In the genomic region with DNA sequence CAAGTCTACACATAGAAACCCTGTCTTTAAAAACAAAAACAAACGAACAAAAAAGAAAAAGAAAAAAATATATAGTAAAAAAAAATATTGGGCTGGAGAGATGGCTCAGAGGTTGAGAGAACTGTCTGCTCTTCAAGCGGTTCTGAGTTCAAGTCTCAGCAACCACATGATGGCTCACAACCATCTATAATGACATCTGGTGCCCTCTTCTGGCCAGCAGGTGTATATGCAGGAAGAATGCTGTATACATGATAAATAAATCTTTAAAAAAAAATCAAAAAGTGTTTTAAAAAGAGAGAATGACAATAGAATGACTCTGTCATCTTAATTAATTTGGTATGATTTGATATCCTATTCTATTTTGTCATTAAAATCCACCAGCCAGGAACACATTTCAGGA, we compare ENCODE assay signal across 10 mouse cellular contexts. TPM values are rescaled to one million over a fixed set of nuclear protein-coding genes. Genes with fewer than 3 reads are reported as not detected.
DNase-seq lines count a peak whose midpoint lies in the region; ATAC-seq and TF ChIP-seq lines count a peak whose summit lies in the region.
"Had no signal": no experiment of that assay in that cellular context is flagged by ENCODE, and none has a peak within 500 bp of the region (broad histone marks: within the 10 kb centered on the region; RNA-seq: fewer than 3 reads in every experiment).

No protein-coding gene starts in this region.

- H3K4me3 ChIP-seq in heart, postnatal 0 days (ENCODE audit: low read depth, low read length) = no peak overlapping the region
- H3K4me3 ChIP-seq in heart, embryonic 11.5 days (ENCODE audit: low read depth, low read length) = no peak overlapping the region
- H3K4me3 ChIP-seq in midbrain, embryonic 14.5 days (replicated peaks; ENCODE audit: low read depth, low read length) = no peak overlapping the region
- H3K4me3 ChIP-seq in midbrain, embryonic 16.5 days (ENCODE audit: low read depth, low read length) = no peak overlapping the region

- WGBS in heart, postnatal 0 days = 74% methylated on average over 2 of the region's 2 CpGs
- WGBS in heart, embryonic 11.5 days (ENCODE audit: insufficient replicate concordance) = 59% methylated on average over 2 of the region's 2 CpGs
- WGBS in midbrain, embryonic 14.5 days = 65% methylated on average over 2 of the region's 2 CpGs
- WGBS in midbrain, embryonic 16.5 days = 66% methylated on average over 2 of the region's 2 CpGs

- H3K36me3 ChIP-seq in heart, postnatal 0 days (replicated peaks; ENCODE audit: control insufficient read depth, insufficient read depth, low read length) = no peaks in the 10 kb centered on the region
- H3K36me3 ChIP-seq in heart, embryonic 11.5 days (ENCODE audit: control insufficient read depth, insufficient read depth, low read length) = no peaks in the 10 kb centered on the region
- 0 out of 2 replicates have a peak, but pooled peaks cover 3% of the 10 kb centered on the region for H3K36me3 ChIP-seq in midbrain, embryonic 14.5 days (ENCODE audit: control insufficient read depth, insufficient read depth, low read length)
- H3K36me3 ChIP-seq in midbrain, embryonic 16.5 days (ENCODE audit: control insufficient read depth, insufficient read depth, low read length) = no peaks in the 10 kb centered on the region

- no peaks in the 10 kb centered on the region for H3K27me3 ChIP-seq in heart, postnatal 0 days (ENCODE audit: control insufficient read depth, insufficient read depth, low read length)
- no peaks in the 10 kb centered on the region for H3K27me3 ChIP-seq in heart, embryonic 11.5 days (ENCODE audit: control insufficient read depth, insufficient read depth, low read length)
- H3K27me3 ChIP-seq in midbrain, embryonic 14.5 days (ENCODE audit: control insufficient read depth, insufficient read depth, low read length) = no peaks in the 10 kb centered on the region
- no peaks in the 10 kb centered on the region for H3K27me3 ChIP-seq in midbrain, embryonic 16.5 days (ENCODE audit: control insufficient read depth, insufficient read depth, low read depth, low read length)
- H3K27me3 ChIP-seq: liver, embryonic 15.5 days had no signal

- no peak for ATAC-seq in heart, postnatal 0 days (ENCODE audit: insufficient read depth, low read depth)
- no peak for ATAC-seq in heart, embryonic 11.5 days (replicated peaks; ENCODE audit: insufficient number of reproducible peaks, low FRiP score, low TSS enrichment)
- no peak for ATAC-seq in midbrain, embryonic 14.5 days (ENCODE audit: low FRiP score, low TSS enrichment)
- no peak for ATAC-seq in midbrain, embryonic 16.5 days

- H3K4me2 ChIP-seq in heart, postnatal 0 days (ENCODE audit: low read depth, low read length) = no peak overlapping the region
- H3K4me2 ChIP-seq in heart, embryonic 11.5 days = no peak overlapping the region
- H3K4me2 ChIP-seq in midbrain, embryonic 14.5 days (ENCODE audit: low read length) = no peak overlapping the region
- H3K4me2 ChIP-seq in midbrain, embryonic 16.5 days (ENCODE audit: low read length) = no peak overlapping the region

- no peak overlapping the region for H3K9ac ChIP-seq in heart, postnatal 0 days (replicated peaks; ENCODE audit: low read depth, low read length)
- no peak overlapping the region for H3K9ac ChIP-seq in heart, embryonic 11.5 days (ENCODE audit: low read depth, low read length)
- H3K9ac ChIP-seq in midbrain, embryonic 14.5 days (replicated peaks; ENCODE audit: low read length) = no peak overlapping the region
- no peak overlapping the region for H3K9ac ChIP-seq in midbrain, embryonic 16.5 days (ENCODE audit: low read depth, low read length)

- H3K4me1 ChIP-seq in heart, postnatal 0 days (ENCODE audit: control insufficient read depth, insufficient read depth) = peaks cover 16% of the 10 kb centered on the region; the same call in 1 of the 2 replicates
- H3K4me1 ChIP-seq in heart, embryonic 11.5 days (ENCODE audit: control insufficient read depth, insufficient read depth, low read length) = peaks cover 24% of the 10 kb centered on the region
- H3K4me1 ChIP-seq in midbrain, embryonic 14.5 days (ENCODE audit: control insufficient read depth, insufficient read depth, low read length) = peaks cover 4% of the 10 kb centered on the region; the same call in 1 of the 2 replicates
- H3K4me1 ChIP-seq in midbrain, embryonic 16.5 days (ENCODE audit: control insufficient read depth, insufficient read depth, low read length) = peaks cover 11% of the 10 kb centered on the region

- H3K9me3 ChIP-seq in heart, postnatal 0 days (replicated peaks; ENCODE audit: control insufficient read depth, low read length) = no peaks in the 10 kb centered on the region
- H3K9me3 ChIP-seq in heart, embryonic 11.5 days (replicated peaks; ENCODE audit: control insufficient read depth, low read length) = no peaks in the 10 kb centered on the region
- no peaks in the 10 kb centered on the region for H3K9me3 ChIP-seq in midbrain, embryonic 14.5 days (ENCODE audit: control insufficient read depth, low read length)
- H3K9me3 ChIP-seq in midbrain, embryonic 16.5 days (replicated peaks; ENCODE audit: control insufficient read depth, low read length, poor library complexity, severe bottlenecking) = no peaks in the 10 kb centered on the region
- H3K9me3 ChIP-seq: liver, embryonic 15.5 days had no signal

- peak; percentile 48 for TF ChIP-seq CTCF in heart, postnatal 0 days (IDR thresholded peaks at IDR 0.05; ENCODE audit: low read depth)

- TF ChIP-seq EP300 in heart, postnatal 0 days (IDR thresholded peaks at IDR 0.05; ENCODE audit: low read depth) = no peak

- DNase-seq in heart, postnatal 0 days (ENCODE audit: low spot score) = no peak
- DNase-seq in midbrain, embryonic 14.5 days = peak; percentile 7
- DNase-seq in NIH3T3 (ENCODE audit: low read depth) = peak; percentile 70
- peak; percentile 3 to 23 for DNase-seq in natural killer cell, adult 2 months (ENCODE audit: low spot score in 2 of 2)
- no peak for DNase-seq in spleen, postnatal 4 days (ENCODE audit: low spot score in 2 of 2)
- no peak for DNase-seq in layer of hippocampus, postnatal 36 days
- DNase-seq: gastrocnemius, postnatal 25 days had no signal

- no peak overlapping the region for H3K27ac ChIP-seq in heart, postnatal 0 days (ENCODE audit: low read depth)
- H3K27ac ChIP-seq in heart, embryonic 11.5 days (ENCODE audit: low read depth, low read length) = no peak overlapping the region
- H3K27ac ChIP-seq in midbrain, embryonic 14.5 days (replicated peaks; ENCODE audit: low read depth, low read length) = no peak overlapping the region
- no peak overlapping the region for H3K27ac ChIP-seq in midbrain, embryonic 16.5 days (ENCODE audit: low read length)

RNA-seq across cellular contexts. Expression of a gene that starts 1.2 kb away (rescaled TPM):
- 17.8 and 25.8 TPM in 2 replicates for total RNA-seq in heart, postnatal 0 days (2014; rRNA removed; ENCODE audit: low replicate concordance)
- polyA plus RNA-seq in heart, postnatal 0 days (2015; fragmentation: Nextera tagmentation; extraction: Ambion mirVana) = 13.3 and 13.5 TPM in 2 replicates
- 21.0 and 26.7 TPM in 2 replicates for polyA plus RNA-seq in heart, embryonic 11.5 days (2014; fragmentation: Nextera tagmentation; extraction: Ambion mirVana)
- 19.1 and 28.1 TPM in 2 replicates for polyA plus RNA-seq in midbrain, embryonic 14.5 days (2014; fragmentation: Nextera tagmentation; extraction: Ambion mirVana)
- 35.2 and 36.8 TPM in 2 replicates for polyA plus RNA-seq in midbrain, embryonic 16.5 days (2015; fragmentation: Nextera tagmentation; extraction: Ambion mirVana)
- total RNA-seq in layer of hippocampus, postnatal 36 days (2021) = 10 to 100 TPM; 31.6 to 35.3 TPM

RNA-seq across cellular contexts. Expression of a gene that starts 1.3 kb away (rescaled TPM):
- total RNA-seq in heart, postnatal 0 days (2014; rRNA removed; ENCODE audit: low replicate concordance) = 1.2 and 1.5 TPM in 2 replicates
- polyA plus RNA-seq in heart, postnatal 0 days (2015; fragmentation: Nextera tagmentation; extraction: Ambion mirVana) = 3.4 and 4.8 TPM in 2 replicates
- polyA plus RNA-seq in heart, embryonic 11.5 days (2014; fragmentation: Nextera tagmentation; extraction: Ambion mirVana) = 12.5 and 14.6 TPM in 2 replicates
- polyA plus RNA-seq in midbrain, embryonic 14.5 days (2014; fragmentation: Nextera tagmentation; extraction: Ambion mirVana) = 5.3 and 10.2 TPM in 2 replicates
- 8.9 and 10.1 TPM in 2 replicates for polyA plus RNA-seq in midbrain, embryonic 16.5 days (2015; fragmentation: Nextera tagmentation; extraction: Ambion mirVana)
- total RNA-seq in layer of hippocampus, postnatal 36 days (2021) = 1 to 10 TPM; 5.0 to 6.8 TPM

RNA-seq across cellular contexts. Expression of a gene that starts 16.2 kb away (rescaled TPM):
- 1.5 TPM in 1 of 2 replicates, not detected in the other for total RNA-seq in heart, postnatal 0 days (2014; rRNA removed; ENCODE audit: low replicate concordance)
- 0.29 and 0.30 TPM in 2 replicates for polyA plus RNA-seq in heart, postnatal 0 days (2015; fragmentation: Nextera tagmentation; extraction: Ambion mirVana)
- 0.50 and 0.63 TPM in 2 replicates for polyA plus RNA-seq in heart, embryonic 11.5 days (2014; fragmentation: Nextera tagmentation; extraction: Ambion mirVana)
- polyA plus RNA-seq in midbrain, embryonic 14.5 days (2014; fragmentation: Nextera tagmentation; extraction: Ambion mirVana) = 2.5 and 3.2 TPM in 2 replicates
- polyA plus RNA-seq in midbrain, embryonic 16.5 days (2015; fragmentation: Nextera tagmentation; extraction: Ambion mirVana) = 3.1 and 3.2 TPM in 2 replicates
- total RNA-seq in layer of hippocampus, postnatal 36 days (2021) = 1 to 10 TPM; 4.0 to 4.7 TPM

RNA-seq across cellular contexts. Expression of a gene that starts 45.9 kb away (rescaled TPM):
- 1,019 and 1,034 TPM in 2 replicates for total RNA-seq in heart, postnatal 0 days (2014; rRNA removed; ENCODE audit: low replicate concordance)
- 1,074 and 1,115 TPM in 2 replicates for polyA plus RNA-seq in heart, postnatal 0 days (2015; fragmentation: Nextera tagmentation; extraction: Ambion mirVana)
- polyA plus RNA-seq in heart, embryonic 11.5 days (2014; fragmentation: Nextera tagmentation; extraction: Ambion mirVana) = 1,431 and 1,576 TPM in 2 replicates
- 1,221 and 1,292 TPM in 2 replicates for polyA plus RNA-seq in midbrain, embryonic 14.5 days (2014; fragmentation: Nextera tagmentation; extraction: Ambion mirVana)
- polyA plus RNA-seq in midbrain, embryonic 16.5 days (2015; fragmentation: Nextera tagmentation; extraction: Ambion mirVana) = 855 and 922 TPM in 2 replicates
- 100 to 1,000 TPM; 464 to 470 TPM for total RNA-seq in layer of hippocampus, postnatal 36 days (2021)

Comparison
In these comparisons a context has a peak if more than half of its experiments do, and no peak if none do; other contexts are left out.
1. DNase-seq: peak in midbrain, embryonic 14.5 days (single experiment), NIH3T3 (single experiment) and natural killer cell, adult 2 months (2 of 2); none in heart, postnatal 0 days (single experiment), spleen, postnatal 4 days (0 of 2) and layer of hippocampus, postnatal 36 days (0 of 2).